Mouse (Mus musculus) kidney, adult 2 months (tissue): ENCODE data around the gene Sema6b.

Experiments used
- CTCF ChIP-seq: fragments of 200-500 bp; conservative IDR thresholded peaks from 2 replicates; pipeline ENCODE4 v1.5.1; 2011; ENCODE audit warnings: low read depth, mild to moderate bottlenecking, control low read depth, low read length, moderate library complexity, mixed read lengths; ENCODE audit not compliant: insufficient read depth, insufficient read length
- POLR2A ChIP-seq: fragments of 200-500 bp; IDR thresholded peaks from one replicate; pipeline ENCODE4 v1.6.1; 2011; ENCODE audit warnings: low read depth, low read length, control low read depth

DNA sequence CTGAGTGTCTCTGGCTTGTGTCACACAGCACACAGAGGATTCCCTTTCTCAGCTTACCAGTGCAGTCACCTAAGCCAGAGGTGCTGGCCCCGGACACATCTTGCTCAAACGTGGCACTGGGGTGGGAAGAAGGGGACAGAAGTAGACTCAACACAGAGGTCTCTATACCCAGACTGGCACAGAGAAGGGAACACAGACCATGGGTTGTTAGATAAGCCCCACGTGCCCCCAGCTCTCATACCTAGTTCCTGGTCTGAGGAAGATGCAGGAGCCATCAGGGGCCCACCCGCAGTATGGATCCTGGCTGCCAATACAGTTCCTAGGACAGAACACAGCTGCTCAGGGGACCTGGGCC lies 14.9 kb downstream of the Sema6b start:
- TF ChIP-seq POLR2A, result no peak
- no peak for TF ChIP-seq CTCF
